Mouse (Mus musculus) E14TG2a.4 (cell line): ENCODE results near the gene Bst2.

Experiments used
- H3K27me3 ChIP-seq: 2 replicates; pipeline ENCODE4 v1.6.1; 2014; ENCODE audit warnings: low read length, control low read depth; ENCODE audit not compliant: insufficient read depth
- H3K36me3 ChIP-seq: 2 replicates; pipeline ENCODE4 v1.6.1; 2014; ENCODE audit warnings: low read length, control low read depth; ENCODE audit not compliant: insufficient read depth
- H3K4me1 ChIP-seq: replicated peaks from 2 replicates; pipeline ENCODE4 v1.6.1; 2014; ENCODE audit warnings: low read depth, low read length, control low read depth
- H3K4me3 ChIP-seq: replicated peaks from 2 replicates; pipeline ENCODE4 v1.5.1; 2014; ENCODE audit warnings: mild to moderate bottlenecking, low read length
- H3K9me3 ChIP-seq: 2 replicates; pipeline ENCODE4 v1.6.1; 2014; ENCODE audit warnings: low read length, control low read depth
- CTCF ChIP-seq: conservative IDR thresholded peaks from 2 replicates; pipeline ENCODE4 v1.5.1; 2014; ENCODE audit warnings: low read length
- NANOG ChIP-seq: IDR thresholded peaks from 2 replicates; pipeline ENCODE4 v1.6.1; 2014; ENCODE audit warnings: borderline replicate concordance, low read length, mixed read lengths
- POU5F1 ChIP-seq: IDR thresholded peaks from 2 replicates; pipeline ENCODE4 v1.6.1; 2014; ENCODE audit warnings: low read length, borderline replicate concordance

Bst2 gene

GRCm38 (mm10) chr8:71487691-71488445, 49.4 kb downstream of the Bst2 start, which contains the start of gene Gtpbp3:
Gene Gtpbp3 (plus strand): TSS chr8:71488103.
- TF ChIP-seq CTCF (no peak), POU5F1 (no peak), NANOG (no peak)
- Histone ChIP-seq H3K27me3 (peaks cover 12% of the 10 kb centered on the region), H3K9me3 (no peaks in the 10 kb centered on the region), H3K36me3 (peaks cover 42% of the 10 kb centered on the region), H3K4me1 (peaks cover 79% of the 10 kb centered on the region), H3K4me3 (peak within 1 kb of the TSS; percentile 95)

GRCm38 (mm10) chr8:71486136-71486529, 51.1 kb downstream of the Bst2 start:
- H3K9me3 ChIP-seq: no peaks in the 10 kb centered on the region
- no peak for TF ChIP-seq POU5F1
- no peak for TF ChIP-seq NANOG
- TF ChIP-seq CTCF: no peak
- peaks cover 74% of the 10 kb centered on the region for H3K4me1 ChIP-seq
- H3K27me3 ChIP-seq: peaks cover 24% of the 10 kb centered on the region
- H3K36me3 ChIP-seq: peaks cover 25% of the 10 kb centered on the region
- peak overlapping the region; percentile 17; the same call in 1 of the 2 replicates for H3K4me3 ChIP-seq

- H3K27me3 ChIP-seq: peaks cover 31% of the 10 kb centered on the region
- TF ChIP-seq CTCF (no peak), POU5F1 (no peak), NANOG (no peak)
- peaks cover 74% of the 10 kb centered on the region for H3K4me1 ChIP-seq
- H3K36me3 ChIP-seq: peaks cover 18% of the 10 kb centered on the region
- peak within 1 kb of the TSS; percentile 87 for H3K4me3 ChIP-seq
- H3K9me3 ChIP-seq: no peaks in the 10 kb centered on the region
These were observed 51.8 kb downstream of the Bst2 start, which contains the start of gene Ano8 for GRCm38 (mm10) chr8:71485142-71486135. Gene Ano8 (minus strand): TSS chr8:71485963.

- Histone ChIP-seq H3K27me3 (peaks cover 38% of the 10 kb centered on the region), H3K9me3 (no peaks in the 10 kb centered on the region), H3K36me3 (peaks cover 11% of the 10 kb centered on the region), H3K4me1 (peaks cover 73% of the 10 kb centered on the region), H3K4me3 (peak overlapping the region; percentile 87)
- TF ChIP-seq CTCF (no peak), NANOG (no peak), POU5F1 (no peak)
These were observed 52.5 kb downstream of the Bst2 start for GRCm38 (mm10) chr8:71484736-71485135.
